Mouse (Mus musculus) kidney, postnatal 4 days (tissue): Measurements from ENCODE around the gene Ppfia3.

ENCODE experiments used
- DNase-seq, 2 experiments: peaks; one replicate each; pipeline ENCODE4 v3.0.0; 2021; ENCODE audit warnings: mixed read lengths in 2 of 2

Ppfia3 gene

DNA sequence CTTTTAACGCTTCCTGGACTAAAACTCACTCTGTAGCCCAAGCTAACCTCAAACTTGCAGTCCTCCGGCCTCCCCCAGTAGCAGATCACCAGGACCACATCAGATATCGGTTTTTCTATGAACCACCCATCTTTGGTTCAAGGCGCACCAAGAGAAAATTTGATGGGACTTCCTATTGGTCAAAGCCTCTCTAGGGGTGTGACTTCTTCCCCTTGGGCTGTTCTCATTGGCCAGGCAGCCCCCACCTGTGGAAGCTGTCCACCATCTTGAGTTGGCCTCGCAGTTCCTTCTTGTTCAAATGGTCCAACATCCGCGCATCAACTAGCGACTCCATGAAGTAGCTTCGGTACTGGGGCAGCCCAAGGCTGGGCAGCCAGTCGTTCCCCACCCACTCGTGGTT, 24.7 kb downstream of the Ppfia3 start:
- no peak for DNase-seq

DNA sequence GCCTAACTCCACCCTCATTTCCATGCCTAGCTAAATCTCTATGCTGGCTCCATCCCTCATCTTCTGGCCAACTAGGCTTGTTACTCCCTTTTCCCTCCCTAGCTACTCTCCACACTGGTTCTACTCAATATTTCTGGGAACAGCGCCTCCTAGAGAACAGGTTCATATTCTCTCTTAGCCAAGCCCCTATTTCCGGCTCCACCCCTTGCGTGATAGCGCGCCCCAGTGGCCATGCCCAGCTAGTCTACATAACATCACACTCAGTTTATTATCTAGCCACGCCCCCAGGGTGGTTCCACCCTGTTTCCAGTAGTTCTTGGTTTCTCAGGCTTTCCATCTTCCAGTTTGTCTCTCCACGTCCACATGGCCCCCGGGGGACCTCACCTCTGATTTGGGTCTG, 25.5 kb downstream of the Ppfia3 start:
- DNase-seq = peak; percentile 88 to 92

DNA sequence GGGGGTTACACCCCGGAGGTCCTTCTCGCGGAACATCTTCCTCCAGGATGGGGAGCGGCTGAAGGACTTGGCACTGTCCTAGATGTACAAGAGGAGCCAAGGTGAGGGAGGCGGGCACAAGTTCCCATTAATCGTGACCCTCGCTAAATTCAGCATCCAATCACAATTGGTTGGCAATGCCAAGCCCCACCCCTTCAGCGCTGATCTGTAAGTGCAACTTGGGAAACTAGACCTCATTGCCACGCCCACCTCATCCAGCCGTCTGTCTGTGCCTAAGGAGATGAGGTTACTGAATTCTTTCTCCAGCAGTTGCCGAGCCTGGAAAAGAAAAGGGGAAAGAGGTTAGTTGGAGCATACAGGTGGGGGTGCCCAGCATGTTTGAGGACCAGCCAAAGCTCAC, 26.1 kb downstream of the Ppfia3 start:
- peak; percentile 73 to 83 for DNase-seq

DNA sequence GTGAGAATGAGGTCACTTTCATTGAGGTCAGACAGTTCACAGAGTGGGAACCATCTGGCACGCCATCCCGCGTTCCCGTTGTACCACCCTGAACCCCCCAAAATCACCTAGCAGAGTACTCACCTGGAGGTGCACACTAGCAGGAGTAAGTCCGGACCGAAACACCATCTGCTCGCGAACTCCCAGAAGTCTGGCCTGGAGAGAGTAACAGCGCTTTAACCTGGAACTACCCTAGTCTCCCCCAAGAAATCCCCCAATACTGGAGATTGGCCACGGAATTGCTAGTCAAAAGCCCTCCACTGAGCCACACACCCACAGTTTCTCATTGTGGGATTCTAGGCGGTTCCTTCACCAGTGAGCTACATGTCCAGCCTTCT, 26.8 kb downstream of the Ppfia3 start:
- DNase-seq = no peak

DNA sequence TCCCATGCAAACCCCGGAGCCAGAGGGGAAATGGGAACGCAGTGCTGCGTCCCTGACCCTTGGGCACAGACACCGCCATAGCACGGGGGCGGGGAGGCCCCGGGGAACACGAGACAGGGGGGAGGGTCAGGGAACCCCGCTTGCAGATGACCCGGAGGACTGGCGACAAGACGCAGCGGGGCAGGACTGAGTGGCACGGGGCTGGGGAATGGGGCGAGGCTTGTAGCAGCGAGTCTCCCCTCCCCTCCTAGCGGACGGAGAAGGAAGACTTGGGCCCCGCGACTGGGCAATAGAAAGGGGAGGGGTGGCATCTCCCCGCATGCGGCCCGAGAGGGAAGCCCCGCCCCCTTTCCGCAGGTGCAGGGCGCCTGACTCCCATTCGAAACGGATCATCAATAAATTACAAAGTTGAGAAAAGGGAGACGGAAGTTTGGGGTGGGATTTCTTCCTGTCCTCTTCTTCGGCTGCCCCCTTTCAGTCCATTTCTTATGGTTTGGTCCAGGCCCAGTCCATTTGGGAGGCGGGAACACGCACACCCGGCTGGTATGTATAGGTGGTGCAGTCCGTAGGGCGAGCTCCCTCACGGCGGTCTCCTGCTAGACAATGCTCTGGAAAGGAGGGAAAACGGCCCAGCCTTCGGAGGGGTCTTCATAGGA, 27.3 kb downstream of the Ppfia3 start:
- peak; percentile 79 to 87 for DNase-seq

DNA sequence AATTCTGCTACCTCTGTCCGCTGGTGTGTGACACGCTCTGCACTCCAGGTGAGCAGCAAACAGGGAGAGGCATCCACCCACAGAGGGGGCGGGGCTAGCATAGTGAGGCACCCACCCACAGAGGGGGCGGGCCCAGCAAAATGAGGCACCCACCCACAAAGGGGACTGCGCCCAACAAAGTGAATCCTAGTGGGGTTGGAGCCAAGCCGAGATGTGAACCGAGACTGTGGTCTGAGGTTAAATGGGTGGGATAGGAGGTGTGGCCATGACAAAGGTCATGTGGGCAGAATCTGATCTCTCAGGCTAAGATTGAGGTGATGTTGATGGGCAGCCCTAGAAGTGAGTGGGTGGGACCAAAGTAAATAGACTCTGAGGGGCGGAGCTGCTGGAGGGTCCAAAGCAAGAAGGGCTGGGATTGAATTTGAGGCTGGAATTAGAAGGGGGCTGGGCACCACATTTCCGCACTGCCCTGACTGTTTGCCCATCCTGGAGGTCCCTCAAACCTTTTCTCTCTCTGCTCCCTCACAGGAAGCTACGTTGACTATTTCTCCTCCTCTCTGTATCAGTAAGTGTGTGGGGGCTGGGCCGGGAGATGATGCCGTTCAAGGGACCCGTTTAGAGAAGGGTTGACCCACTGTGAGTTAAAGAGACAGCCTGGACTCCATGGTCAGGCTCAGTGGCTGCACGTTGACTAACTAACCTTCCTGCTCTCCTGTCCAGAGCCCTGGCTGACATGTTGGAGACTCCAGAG, 28.5 kb downstream of the Ppfia3 start:
- peak; percentile 79 to 83 for DNase-seq

DNA sequence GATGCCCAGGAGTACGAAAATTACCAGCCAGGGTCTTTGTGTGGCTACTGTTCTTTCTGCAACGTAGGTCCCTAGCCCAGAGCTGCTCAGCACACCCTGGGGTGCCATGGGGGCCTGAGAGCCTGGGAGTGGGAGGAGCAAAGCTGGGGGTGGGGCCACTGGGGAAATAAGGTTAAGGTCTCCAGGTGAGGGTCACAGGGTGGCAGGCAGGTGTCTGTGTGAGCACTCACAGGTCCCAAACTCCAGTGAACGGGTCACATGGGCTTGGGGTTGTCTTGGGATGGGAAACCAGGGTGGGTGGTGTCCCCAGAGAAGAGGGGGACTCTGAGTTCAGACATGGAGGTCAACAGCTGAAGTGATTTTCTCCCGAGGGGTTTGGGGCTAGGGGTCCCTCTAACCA, 29.4 kb downstream of the Ppfia3 start:
- no peak for DNase-seq

DNA sequence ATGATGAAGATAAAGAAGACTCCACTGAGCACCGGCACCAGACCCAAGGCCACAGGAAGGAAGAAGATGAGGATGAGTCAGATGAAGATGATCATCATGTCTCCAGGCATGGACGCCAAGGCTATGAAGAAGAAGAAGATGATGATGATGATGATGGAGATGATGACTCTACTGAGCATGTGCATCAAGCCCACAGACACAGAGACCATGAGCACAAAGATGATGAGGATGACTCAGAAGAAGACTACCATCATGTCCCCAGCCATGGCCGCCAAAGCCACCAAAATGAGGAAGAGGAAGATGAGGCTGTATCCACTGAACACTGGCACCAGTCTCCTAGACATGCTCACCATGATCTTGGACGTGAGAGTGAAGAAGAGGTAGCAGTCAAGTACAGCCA, 30.5 kb downstream of the Ppfia3 start:
- no peak for DNase-seq

DNA sequence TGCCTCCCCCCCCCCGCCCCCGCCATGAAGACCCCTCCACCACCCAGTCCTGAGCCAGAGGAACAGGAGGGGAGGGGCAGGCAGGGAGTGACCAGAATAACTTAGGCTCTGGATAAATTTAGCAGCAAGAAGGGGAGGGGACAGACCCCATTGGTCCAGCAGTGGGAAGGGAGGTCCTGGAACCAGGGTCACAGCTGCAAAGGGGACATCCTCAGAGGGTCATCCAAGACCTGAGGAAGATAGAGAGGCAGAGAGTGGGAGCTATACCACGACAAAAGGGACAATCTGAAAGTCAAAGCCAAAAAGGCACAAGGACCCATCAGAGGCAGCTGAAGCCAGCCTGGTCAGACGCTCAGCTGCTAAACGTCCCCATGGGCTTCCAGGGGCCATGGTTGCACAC, 31.8 kb downstream of the Ppfia3 start, which contains the start of gene Hrc:
Gene Hrc, plus strand, starts transcription at position 235 of the 400 bp plus-strand sequence.
- DNase-seq = peak in 1 of 2 experiments; percentile 29

DNA sequence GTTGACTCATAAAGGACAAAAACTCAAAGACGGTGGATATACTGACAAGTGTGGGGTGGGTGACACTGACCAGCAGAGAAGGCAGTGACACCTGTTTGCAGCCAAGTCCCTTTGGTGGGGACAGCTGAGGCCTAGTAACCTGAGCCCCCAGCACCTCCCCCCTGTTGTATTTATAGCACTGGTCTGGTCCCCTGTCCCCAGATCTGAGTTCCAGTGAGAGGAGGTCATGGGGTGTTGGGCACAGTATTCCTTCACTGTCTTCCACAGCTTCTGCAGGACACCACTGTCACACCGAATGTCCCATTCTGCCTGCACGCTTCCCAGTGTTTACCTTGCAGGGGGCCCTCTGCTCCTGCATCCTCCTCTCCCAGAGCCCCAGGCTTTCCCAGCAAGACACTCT, 32.2 kb downstream of the Ppfia3 start:
- peak in 1 of 2 experiments; percentile 22 for DNase-seq

DNA sequence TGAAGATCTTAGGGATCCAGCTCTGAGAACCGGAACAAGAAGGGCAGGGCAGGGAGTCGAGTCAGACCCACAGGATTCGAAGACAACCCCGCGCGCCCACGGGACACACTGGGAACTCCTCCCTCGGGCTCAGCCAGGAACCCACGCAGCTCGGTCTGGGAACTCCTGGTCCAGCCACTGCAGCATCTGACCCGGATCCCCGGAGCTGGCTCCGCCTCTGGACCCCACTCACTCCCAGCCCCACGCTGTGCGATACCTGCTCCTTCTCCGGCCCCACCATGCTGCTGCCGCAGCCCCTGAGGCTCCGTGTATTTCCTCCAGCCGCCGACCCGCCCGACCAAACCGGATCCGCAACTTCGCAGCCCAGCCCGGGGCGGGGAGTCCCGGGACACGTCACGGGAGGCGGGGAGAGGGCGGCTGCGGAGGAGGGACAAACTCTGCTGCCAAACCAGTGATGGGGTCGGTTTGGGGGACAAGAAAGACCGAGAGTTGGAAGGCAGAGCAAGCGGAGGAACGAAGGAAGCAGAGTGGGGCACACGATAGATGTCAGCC, 33.3 kb downstream of the Ppfia3 start, which contains the start of gene Trpm4:
Gene Trpm4, minus strand, starts transcription at position 350 of the 552 bp plus-strand sequence.
- peak; percentile 93 to 94 for DNase-seq

DNA sequence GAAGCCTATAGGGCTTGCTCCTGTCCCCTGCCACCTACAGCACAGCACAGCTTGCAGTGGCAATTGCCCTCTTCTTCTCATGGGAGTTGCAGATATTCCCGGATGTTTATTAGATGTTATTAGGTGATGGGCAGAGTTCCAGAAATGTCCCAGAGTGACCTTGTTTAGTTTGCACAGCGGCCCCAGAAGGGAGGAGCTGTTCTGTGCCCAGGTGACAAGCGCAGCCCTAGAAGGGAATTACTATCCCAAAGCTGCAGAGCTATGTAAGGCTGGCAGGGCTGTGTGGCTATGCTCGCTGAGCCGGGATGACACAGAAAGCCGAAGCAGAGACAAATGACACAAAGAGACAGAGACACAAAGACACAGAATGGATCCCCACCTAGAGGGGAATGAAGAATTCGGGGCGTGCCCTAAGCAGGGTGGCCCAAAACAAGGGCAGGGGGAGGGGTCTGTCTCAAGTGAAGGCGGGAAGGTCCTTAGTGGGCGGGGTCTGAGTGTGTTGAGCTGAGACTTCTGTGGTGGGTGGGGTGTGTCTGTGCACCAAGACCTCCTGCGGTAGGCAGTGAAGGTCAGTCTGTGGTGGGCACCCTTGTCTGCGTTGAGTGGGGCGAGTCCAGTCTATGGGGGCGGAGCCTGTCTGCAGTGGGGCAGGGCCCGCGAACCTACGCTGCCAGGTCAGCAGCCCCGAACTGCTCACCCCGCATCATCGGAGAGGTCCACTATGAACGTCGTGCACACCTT, 34.0 kb downstream of the Ppfia3 start:
- peak; percentile 72 to 82 for DNase-seq

DNA sequence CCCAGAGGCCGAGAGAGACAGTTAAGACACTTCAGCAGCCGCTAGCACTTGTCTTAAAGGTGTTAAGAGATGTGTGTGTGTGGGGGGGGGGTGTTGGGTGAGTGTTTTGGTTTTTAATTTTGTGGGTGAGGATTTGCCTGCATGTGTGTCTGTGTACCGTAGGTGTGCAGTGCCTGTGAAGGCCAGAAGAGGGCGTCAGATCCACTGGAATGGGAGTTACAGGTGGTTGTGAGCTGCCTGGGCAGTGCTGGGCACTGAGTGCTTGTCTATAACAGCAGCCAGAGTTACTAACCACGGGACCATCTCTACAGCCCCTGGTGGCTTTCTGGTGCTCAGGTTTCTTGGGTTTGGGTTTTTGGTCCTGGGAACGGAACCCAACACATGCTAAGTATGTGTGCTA, 35.3 kb downstream of the Ppfia3 start:
- DNase-seq = no peak

DNA sequence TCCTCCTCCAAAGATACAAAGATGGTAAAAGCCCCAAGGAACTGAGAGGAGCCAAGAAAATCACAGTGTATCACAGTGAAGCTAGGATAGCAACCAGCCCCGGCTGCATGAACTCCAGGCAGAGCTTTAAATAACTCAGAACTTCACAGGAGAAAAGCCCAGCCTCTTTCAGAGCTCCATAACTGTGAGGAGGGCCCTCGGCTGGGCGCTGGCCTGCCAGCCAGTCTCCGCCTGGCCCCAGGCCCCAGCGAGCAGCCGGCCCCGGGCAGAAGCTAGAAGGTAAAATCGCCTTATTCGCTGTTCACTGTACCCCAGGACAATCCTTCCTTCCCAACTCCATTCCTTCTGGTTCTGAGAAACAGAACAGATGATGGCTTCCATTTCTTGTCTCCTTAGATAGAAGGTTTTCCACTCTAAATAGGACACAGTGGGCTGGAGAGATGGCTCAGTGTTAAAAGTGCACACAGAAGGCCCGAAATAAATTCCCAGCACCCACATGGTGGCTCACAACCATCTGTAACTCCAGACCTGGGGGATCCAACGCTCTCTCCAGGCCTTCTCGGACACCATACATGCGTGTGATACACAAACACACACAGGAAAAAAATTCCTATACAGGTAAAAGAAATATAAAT, 37.9 kb downstream of the Ppfia3 start:
- no peak for DNase-seq

DNA sequence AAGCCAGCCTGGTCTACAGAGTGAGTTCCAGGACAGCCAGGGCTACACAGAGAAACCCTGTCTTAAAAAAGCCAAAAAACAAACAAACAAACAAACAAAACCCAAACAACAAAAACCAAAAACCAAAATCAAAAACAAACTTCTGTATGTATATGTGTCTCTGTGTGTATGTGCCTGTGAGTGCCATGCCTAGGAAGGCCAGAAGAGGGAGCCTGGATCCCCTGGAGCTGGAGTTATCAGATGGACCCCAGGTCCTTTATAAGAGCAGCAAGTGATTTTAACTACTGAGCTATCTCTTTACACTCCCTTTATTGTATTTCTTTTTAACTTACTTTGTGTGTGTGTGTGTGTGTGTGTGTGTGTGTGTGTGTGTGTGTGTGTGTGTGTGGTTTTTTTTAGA, 41.0 kb downstream of the Ppfia3 start:
- no peak for DNase-seq

DNA sequence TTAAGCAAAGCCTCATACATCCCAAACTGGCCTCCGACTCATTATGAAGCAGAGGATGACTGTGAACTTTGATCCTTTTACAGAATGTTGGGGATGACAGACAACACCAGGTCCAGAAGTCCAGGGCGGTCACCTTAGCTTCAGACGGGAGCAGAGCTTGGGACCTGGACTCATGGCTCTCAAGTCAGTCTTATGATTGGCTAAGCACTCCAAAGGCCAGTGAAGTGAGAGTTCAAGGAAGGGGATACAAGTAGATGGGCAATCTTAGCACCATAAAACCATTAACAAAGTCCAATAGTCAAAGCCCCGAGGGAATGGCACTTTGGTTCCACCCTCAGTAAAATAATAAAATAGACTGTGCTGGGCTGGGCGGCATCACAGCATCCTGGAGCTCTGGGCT, 43.8 kb downstream of the Ppfia3 start:
- no peak for DNase-seq

DNA sequence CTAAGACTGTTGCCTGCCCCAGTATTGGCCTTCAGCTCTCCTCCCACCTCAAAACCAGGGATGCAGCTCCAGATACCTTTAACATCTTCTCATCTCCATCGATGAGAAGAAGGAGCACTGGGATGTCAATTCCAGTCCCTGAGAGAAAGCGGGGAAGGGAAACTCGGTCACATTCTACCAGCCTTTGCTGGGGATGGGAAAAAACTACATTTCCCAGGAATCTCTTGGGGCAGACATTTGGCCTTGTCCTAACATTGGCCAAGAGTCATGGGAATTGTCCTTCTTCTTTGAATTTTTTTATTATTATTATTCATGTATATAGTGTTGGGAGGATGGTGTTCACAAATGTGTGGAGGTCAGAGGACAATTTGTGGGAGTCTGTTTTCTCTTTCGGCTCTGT, 44.6 kb downstream of the Ppfia3 start:
- no peak for DNase-seq

DNA sequence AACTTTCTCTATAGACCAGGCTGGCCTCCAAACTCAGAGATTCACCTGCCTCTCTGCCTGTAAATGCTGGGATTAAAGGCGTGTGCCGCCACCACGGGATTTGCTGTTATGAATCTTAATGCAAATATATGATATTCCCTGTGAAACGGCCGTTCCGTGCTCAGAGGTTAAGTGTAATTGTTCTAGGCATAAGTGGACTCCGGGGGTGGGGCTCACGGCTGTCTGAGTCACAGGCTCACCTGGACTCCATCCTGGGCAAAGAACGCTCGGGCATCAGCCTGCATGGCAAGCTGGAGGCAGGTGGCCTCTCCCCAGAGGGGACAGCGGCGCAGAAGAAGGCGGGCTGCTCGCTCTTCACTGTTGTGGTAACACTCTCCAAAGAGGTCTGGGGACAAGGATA, 50.3 kb downstream of the Ppfia3 start:
- no peak for DNase-seq

DNA sequence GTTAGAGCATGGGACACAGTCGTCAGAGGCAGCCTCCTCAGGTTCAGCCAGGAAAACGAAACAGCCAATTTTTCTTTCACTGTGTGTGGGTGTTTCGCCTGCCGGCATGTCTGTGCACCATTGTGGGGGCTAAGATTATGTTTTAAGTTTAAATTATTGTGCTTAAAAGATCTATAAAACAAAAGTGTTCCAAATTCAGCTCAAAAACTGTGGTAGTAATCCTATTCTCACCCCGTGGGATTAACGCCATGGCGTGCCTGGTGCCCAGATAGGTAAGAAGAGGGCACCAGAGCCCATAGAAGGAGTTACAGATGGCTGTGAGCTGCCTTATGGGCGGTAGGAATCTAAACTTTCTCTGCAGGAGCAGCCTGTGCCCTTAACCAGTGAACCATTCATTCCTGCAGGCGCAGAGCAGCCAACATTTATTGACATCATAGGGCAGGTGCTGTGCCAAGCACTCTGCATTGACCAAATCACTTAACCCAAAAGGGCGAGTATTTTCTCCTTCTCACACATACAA, 51.6 kb downstream of the Ppfia3 start:
- peak in 1 of 2 experiments; percentile 54 for DNase-seq

DNA sequence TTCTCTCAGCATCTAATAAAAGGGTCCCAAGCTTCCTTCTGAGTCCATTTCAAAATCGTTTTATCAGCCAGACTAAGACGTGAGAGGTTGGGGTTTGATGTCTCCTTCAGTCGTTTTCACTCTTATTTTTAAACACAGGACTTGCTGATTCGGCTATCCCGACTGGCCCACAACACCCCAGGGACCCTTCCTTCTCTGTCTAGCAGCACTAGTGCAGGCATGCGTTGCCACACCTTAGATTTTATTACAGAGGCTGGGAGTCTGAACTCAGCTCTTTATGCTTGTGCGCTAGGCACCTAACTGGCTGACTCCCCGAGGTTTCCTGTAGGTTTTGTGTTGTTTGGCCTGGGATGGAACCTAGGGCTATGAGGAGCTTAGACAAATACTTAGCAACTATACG, 53.3 kb downstream of the Ppfia3 start:
- peak in 1 of 2 experiments; percentile 22 for DNase-seq

DNA sequence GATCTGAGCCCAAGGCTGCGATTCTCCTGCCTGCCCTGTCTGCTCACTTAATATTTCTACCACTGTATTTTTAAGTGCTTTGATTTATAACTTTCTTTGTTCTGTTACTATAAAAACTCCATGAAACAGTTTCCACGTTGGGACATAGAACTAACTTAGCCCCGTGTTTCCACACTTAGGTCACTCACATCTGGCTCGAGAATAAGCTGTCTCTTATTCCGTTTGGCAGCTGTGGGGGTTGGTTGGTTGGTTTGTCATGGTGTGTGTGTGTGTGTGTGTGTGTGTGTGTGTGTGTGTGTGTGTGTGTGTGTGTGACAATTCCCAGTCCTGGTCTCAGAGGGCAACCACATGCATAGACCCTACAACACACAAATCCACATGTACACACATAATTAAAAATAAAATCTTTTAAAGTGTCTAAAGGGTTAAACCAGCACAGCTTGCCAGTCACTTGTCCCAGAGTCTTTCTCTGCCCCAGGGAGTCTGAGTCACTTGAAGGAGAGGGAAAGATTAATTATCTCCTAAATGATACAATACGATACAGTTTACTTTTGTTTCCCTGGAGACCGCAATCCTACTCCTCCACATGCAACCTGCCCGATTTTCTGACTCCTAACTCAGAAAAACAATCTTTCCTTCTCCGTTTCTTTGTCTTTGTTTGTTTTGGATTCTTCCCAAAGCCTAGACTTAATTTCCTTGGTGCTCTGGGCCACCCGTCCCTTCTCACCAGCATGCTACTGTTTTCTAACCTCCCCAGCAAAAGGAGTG, 53.9 kb downstream of the Ppfia3 start:
- peak in 1 of 2 experiments; percentile 18 for DNase-seq

DNA sequence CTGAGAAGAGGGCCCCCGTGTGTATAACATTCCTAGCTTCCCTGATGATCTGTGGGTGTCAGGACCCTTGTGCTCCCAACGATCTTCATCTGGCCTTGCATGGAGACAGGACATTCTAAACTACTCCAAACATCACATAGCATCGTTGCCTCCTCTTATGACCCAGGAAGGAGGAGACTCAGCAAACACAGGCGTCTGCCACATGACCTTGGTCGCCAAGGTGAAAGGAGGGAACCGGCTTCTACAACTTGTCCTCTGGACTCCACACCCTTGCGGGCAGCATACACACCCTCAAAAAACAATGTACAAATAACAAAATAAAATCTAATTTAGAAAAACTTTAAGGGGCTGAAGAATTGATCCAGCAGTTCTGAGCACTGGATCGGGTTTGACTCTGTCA, 54.8 kb downstream of the Ppfia3 start:
- peak in 1 of 2 experiments; percentile 30 for DNase-seq
